Mouse (Mus musculus) liver, embryonic 13.5 days (tissue): ENCODE data around the gene Mmp23. TPM values are rescaled to one million over a fixed set of nuclear protein-coding genes. Genes with fewer than 3 reads are reported as not detected.
"Not testable (repeated sequence)": the region's sequence is repeated elsewhere in the genome, so short reads cannot be mapped to it uniquely, and the experiment has no call there.

ENCODE experiments used
- ATAC-seq: fragments of 200-750 bp; cut with Nextera tagmentation; 2 replicates; pipeline ENCODE4 v1.8.0; 2017; ENCODE audit warnings: low read depth, mild to moderate bottlenecking, moderate number of reproducible peaks, moderate library complexity
- DNase-seq: peaks from one replicate; pipeline ENCODE4 v3.0.0; 2022
- H3K27ac ChIP-seq: fragments of 300-500 bp; sonication (generic); 2 replicates; pipeline ENCODE4 v1.5.1; 2015; ENCODE audit warnings: moderate library complexity, mild to moderate bottlenecking, inconsistent platforms
- H3K27me3 ChIP-seq: fragments of 300-500 bp; sonication (generic); 2 replicates; pipeline ENCODE4 v1.6.1; 2015; ENCODE audit warnings: mild to moderate bottlenecking, inconsistent platforms
- H3K36me3 ChIP-seq: fragments of 300-500 bp; sonication (generic); 2 replicates; pipeline ENCODE4 v1.6.1; 2015; ENCODE audit warnings: mild to moderate bottlenecking, inconsistent platforms
- H3K4me1 ChIP-seq: fragments of 300-500 bp; sonication (generic); replicated peaks from 2 replicates; pipeline ENCODE4 v1.6.1; 2015; ENCODE audit warnings: inconsistent platforms
- H3K4me2 ChIP-seq: fragments of 300-500 bp; sonication (generic); 2 replicates; pipeline ENCODE4 v1.6.1; 2015; ENCODE audit warnings: inconsistent platforms, mild to moderate bottlenecking, moderate library complexity
- H3K4me3 ChIP-seq: fragments of 300-500 bp; sonication (generic); replicated peaks from 2 replicates; pipeline ENCODE4 v1.5.1; 2015; ENCODE audit warnings: mild to moderate bottlenecking, inconsistent platforms
- H3K9ac ChIP-seq: fragments of 300-500 bp; sonication (generic); 2 replicates; pipeline ENCODE4 v1.6.1; 2015; ENCODE audit warnings: mild to moderate bottlenecking, inconsistent platforms
- H3K9me3 ChIP-seq: fragments of 300-500 bp; sonication (generic); replicated peaks from 2 replicates; pipeline ENCODE4 v1.6.1; 2016; ENCODE audit warnings: inconsistent platforms
- WGBS: fragments of 180-500 bp; shearing (Covaris S2); methylation state at CpG from one replicate; pipeline ENCODE4 v1.1.7; 2015; ENCODE audit not compliant: insufficient replicate concordance; 5-methylcytosine and 5-hydroxymethylcytosine counted together
- polyA plus RNA-seq: library from polyadenylated mRNA; unstranded; fragments of >200 nt; fragmentation: Nextera tagmentation; extraction: Ambion mirVana; gene quantifications from 2 replicates; pipeline ENCODE4 v1.2.1, GENCODE M21; 2015

The Mmp23 gene
- polyA plus RNA-seq, 1 experiment from 2014 or later = 6.0 TPM

DNA sequence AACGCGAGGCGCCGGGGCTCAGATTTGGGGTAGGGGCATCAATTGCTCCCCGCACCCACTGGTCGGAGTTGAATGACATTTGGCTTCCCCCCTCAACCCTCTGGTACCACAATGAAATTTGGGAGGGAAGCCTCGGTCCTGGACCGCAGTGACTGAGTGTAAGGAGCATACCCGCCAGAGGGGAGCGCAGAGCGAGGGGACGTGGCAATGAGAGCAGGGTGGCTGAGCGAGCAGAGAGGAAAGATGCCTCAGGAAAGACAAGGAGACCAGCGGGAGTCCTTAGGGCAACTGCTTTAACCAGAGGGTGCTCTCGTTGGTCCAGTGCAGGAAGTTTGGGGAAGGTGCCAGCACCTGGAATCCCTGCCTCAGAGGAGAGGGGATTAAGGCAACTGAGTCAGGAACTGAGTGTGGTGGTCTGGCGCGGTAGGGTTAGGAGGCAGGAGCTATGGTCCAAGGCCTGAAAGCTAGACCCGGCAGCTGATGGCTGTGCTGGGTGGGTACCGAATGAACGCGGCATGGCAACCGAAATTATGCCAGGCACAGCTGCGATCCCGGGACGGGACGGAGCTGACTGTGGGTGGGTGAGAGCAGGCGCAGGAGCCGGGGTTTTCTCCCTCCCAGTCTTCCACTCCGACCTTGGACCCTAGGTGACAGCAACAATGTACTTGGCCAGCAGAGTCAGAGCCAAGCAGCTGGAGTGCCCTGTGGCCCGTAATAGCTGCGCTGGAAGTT is 433 bp upstream of the Mmp23 start:
- Histone ChIP-seq H3K27me3 (peaks cover 61% of the 10 kb centered on the region), H3K9ac (no peak overlapping the region; the same call in 1 of the 2 replicates), H3K4me1 (peaks cover 35% of the 10 kb centered on the region), H3K36me3 (peaks cover 29% of the 10 kb centered on the region), H3K4me2 (peak overlapping the region; percentile 69), H3K9me3 (no peaks in the 10 kb centered on the region), H3K4me3 (peak overlapping the region; percentile 47), H3K27ac (no peak overlapping the region)
- 5% methylated on average over 31 of the region's 31 CpGs for WGBS
- ATAC-seq (no peak), DNase-seq (no peak)

DNA sequence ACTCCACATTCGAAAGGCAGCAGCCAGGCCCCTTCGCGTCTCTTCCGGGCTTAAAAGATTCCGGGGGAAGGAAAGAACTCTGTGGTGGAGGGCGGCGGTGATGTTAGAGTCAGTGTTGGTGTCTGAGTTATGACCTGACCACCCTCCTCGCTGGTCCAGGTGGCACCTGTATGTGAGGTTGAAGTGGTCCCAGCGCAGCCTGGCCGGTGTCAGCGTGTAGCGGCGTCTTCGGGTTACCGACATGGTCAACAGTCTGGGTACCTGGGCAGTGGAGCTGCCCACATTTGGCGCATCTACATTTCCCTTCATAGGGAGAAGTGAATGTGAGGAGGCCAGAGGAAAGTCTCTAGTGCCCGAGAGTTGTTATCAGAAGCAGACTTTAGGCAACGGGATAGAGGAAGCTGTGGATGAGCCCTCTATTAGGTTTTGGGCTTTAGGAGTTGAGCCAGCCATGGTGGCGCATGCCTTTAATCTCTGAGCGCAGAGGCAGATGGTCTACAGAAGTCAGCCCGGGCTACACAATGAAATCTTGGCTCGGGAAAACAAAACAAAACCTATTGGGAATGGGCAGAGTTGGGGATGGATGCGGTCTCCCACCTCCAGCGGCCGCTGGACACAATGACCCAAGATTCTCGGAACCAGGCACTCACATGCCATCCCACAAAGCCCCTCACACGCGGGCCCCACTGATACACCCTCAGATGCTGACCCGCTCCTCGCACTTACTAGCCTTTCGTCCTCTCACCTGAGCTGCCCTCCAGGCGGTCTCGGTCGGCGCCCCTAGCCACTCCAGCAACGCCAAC is 700 bp downstream of the Mmp23 start:
- DNase-seq (no peak), ATAC-seq (no peak)
- H3K27ac ChIP-seq = no peak overlapping the region
- peak overlapping the region; percentile 69 for H3K4me2 ChIP-seq
- peaks cover 61% of the 10 kb centered on the region for H3K27me3 ChIP-seq
- H3K4me3 ChIP-seq = peak overlapping the region; percentile 47
- no peaks in the 10 kb centered on the region for H3K9me3 ChIP-seq
- peak overlapping the region; percentile 29; the same call in 1 of the 2 replicates for H3K9ac ChIP-seq
- H3K36me3 ChIP-seq = peaks cover 40% of the 10 kb centered on the region
- WGBS = 25% methylated on average over 36 of the region's 36 CpGs
- peaks cover 35% of the 10 kb centered on the region for H3K4me1 ChIP-seq

DNA sequence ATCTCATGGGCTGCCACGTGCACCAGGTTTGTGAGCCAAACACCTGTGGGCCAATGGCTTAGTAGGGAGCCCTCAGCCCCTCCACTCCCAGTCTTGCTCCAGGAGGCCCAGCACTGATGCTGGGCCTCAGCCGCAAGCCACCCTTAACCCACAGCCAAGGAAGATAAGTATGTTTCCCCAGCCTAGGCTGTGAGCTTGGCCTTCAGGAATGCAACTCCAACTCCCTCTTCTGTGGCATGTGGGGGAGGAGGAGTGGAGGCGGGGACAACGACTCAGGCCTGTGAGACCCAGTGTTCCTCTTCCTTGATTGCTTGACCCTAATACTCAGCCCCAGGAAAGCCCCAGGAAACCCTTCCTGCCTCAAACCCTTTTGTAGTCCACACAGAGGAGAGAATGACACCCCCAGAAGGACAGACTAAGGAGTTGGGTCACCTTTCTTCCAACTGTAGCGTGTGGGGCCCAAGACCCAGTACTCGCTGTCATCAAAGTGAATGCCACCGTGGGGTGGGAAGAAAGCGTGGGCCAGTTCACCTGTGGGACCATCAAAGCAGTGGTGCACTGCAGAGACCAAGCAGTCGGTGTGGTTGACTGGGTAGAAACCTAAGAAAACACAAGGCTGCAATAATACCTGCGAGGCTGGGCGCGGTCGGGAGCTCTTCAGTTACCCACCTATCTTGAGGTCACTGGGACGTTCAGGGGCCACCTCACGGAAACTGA is 1.5 kb downstream of the Mmp23 start:
- H3K36me3 ChIP-seq = peaks cover 47% of the 10 kb centered on the region
- H3K9ac ChIP-seq = no peak overlapping the region
- H3K4me2 ChIP-seq = no peak overlapping the region
- H3K4me1 ChIP-seq = peaks cover 35% of the 10 kb centered on the region
- WGBS = 53% methylated on average over 15 of the region's 15 CpGs
- no peak for ATAC-seq
- H3K27me3 ChIP-seq = peaks cover 61% of the 10 kb centered on the region
- H3K27ac ChIP-seq = no peak overlapping the region
- no peak for DNase-seq
- H3K9me3 ChIP-seq = no peaks in the 10 kb centered on the region
- H3K4me3 ChIP-seq = no peak overlapping the region

DNA sequence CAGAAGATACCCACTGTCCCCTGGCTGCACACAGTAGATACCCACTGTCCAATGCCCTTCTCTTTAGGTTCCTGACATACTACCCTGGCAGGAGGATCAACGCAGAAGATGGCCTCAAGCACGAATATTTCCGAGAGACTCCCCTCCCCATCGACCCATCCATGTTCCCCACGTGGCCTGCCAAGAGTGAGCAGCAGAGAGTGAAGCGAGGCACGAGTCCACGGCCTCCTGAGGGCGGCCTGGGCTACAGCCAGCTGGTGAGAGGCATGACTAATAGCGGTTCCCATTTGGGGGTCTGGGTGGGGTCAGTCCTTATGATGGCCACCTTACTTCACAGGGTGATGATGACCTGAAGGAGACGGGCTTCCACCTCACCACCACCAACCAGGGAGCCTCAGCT is 3.8 kb downstream of the Mmp23 start:
- 83% methylated on average over 11 of the region's 11 CpGs for WGBS
- no peak for ATAC-seq
- Histone ChIP-seq H3K27ac (no peak overlapping the region), H3K9me3 (no peaks in the 10 kb centered on the region), H3K36me3 (peaks cover 62% of the 10 kb centered on the region), H3K9ac (no peak overlapping the region), H3K4me3 (no peak overlapping the region), H3K27me3 (peaks cover 41% of the 10 kb centered on the region), H3K4me2 (no peak overlapping the region), H3K4me1 (peaks cover 23% of the 10 kb centered on the region)
- no peak for DNase-seq

DNA sequence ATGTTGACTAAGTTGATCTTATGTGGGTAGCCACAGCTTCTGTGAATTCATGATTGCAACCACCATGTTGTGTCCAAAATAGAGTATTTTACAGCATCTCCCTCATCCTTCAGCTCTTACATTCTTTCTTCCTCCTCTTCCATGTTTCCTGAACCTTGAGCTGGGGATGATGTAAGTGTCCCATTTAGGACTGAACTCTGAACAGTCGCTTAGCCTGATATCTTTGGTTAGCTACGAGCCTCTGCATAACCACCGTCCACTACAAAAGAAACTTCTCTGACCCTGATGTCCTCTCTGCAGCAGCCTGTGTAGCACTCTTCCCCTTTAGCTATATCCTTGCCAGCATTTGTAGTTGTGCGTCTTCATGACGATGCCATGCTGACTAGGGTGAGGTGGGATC is 7.5 kb downstream of the Mmp23 start:
- DNase-seq (no peak), ATAC-seq (no peak)
- no peak overlapping the region for H3K4me2 ChIP-seq
- H3K4me1 ChIP-seq = no peaks in the 10 kb centered on the region
- WGBS = 86% methylated on average over 5 of the region's 5 CpGs
- H3K9me3 ChIP-seq = no peaks in the 10 kb centered on the region
- no peak overlapping the region for H3K27ac ChIP-seq
- H3K36me3 ChIP-seq = peaks cover 90% of the 10 kb centered on the region
- H3K4me3 ChIP-seq = no peak overlapping the region
- peaks cover 5% of the 10 kb centered on the region for H3K27me3 ChIP-seq
- H3K9ac ChIP-seq = no peak overlapping the region

DNA sequence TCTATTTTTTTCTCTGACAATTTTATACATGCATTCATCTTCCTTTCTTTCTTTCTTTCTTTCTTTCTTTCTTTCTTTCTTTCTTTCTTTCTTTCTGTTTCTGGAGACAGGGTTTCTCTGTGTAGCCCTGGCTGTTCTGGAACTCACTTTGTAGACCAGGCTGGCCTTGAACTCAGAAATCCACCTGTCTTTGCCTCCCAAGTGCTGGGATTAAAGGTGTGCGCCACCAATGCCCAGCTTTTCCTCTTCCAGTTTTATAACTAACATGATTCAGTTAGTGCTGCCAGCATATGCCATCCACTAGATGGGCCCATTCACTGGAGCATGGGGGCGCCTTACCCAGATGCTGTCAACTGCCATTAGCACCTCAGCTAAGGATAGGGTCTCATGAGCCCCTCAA is 7.9 kb downstream of the Mmp23 start, which contains the start of gene Gm10563:
TSS of gene Gm10563 (minus strand) at position 101 of the 400 bp plus-strand sequence.
- DNase-seq, H3K4me1 ChIP-seq, H3K4me3 ChIP-seq, H3K27me3 ChIP-seq, H3K4me2 ChIP-seq, H3K9ac ChIP-seq, H3K9me3 ChIP-seq, ATAC-seq, H3K27ac ChIP-seq: not testable (repeated sequence)
- WGBS = 79% methylated on average over 2 of the region's 2 CpGs
- H3K36me3 ChIP-seq = peaks cover 90% of the 10 kb centered on the region

DNA sequence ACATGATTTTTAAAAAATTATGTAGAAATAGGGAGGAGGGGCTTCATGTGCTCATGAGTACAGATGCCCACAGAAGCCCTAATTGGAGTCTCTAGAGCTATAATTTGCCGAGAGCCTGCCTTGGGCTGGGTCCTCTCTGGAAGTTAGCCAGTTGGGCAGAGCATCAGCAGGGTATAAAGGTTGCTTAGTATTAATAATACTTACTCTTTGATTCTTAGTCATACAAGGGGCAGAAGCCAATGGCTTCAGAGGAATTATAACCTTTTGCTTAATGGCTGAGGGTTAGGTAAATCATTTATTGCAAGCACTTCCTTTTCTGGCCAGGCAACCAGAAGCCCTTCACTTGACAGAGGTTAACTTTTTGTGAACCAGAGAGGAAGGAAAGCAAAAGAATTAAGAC is 9.7 kb downstream of the Mmp23 start:
- Histone ChIP-seq H3K9ac (no peak overlapping the region), H3K27me3 (no peaks in the 10 kb centered on the region), H3K4me2 (no peak overlapping the region), H3K4me3 (no peak overlapping the region), H3K4me1 (no peaks in the 10 kb centered on the region), H3K36me3 (peaks cover 86% of the 10 kb centered on the region), H3K27ac (no peak overlapping the region), H3K9me3 (no peaks in the 10 kb centered on the region)
- 95% methylated on average over 1 of the region's 1 CpGs for WGBS
- no peak for DNase-seq
- ATAC-seq = no peak

DNA sequence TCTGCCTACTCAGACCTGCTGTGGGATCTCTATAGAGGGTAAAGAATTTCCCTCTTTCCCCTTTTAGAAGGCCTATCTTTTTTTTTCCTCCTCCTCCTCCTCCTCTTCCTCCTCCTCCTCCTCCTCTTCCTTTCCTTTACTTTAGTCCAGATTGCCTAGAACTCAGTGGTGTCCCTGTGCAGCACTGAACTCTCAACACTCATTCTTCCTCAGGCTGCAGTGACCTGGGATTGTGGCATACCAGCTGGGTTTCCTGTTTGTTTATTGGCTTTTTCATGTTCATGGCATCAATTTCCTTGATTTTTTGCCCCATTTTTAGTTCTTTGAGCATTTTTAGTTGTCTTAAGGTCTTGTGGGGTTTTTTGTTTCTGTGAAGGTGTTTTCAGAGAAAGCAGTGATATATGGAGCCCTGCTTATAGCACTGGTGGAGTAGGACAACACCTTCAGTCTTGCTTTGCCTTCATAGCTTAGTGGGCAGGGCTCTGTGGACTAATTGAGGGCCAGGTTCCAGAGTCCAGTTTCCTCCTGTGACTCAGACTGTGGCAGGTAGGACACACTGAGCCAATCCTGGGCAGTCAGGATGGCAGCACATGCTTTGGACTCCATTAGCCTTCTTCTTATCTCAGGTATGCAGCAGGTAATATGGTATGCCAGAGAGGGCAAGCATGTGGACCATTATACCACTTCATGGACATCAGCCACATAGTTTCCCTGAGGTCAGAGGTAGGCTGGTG is 17.3 kb downstream of the Mmp23 start:
- peaks cover 88% of the 10 kb centered on the region for H3K36me3 ChIP-seq

DNA sequence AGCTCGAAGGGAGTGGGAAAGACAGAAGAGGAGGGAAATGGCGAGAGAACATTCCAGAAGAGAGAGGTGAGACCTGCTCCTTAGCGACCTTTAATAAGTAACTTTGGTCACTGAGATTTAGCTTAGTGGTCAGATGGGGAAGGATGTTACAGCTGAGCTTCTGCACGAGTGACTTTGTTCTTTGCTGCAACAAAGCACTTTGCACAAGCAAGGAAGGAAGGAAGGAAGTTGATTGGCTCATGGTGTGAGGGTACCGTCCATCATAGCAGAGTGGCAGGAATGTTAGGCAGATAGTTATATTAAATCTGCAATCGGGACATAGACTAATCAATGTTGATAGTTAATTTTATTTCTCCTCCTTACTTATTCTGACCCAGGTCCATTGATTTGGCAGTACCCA is 22.9 kb downstream of the Mmp23 start:
- Histone ChIP-seq H3K4me2 (no peak overlapping the region), H3K9ac (no peak overlapping the region), H3K4me1 (peaks cover 9% of the 10 kb centered on the region), H3K4me3 (no peak overlapping the region), H3K27me3 (no peaks in the 10 kb centered on the region), H3K9me3 (no peaks in the 10 kb centered on the region), H3K27ac (no peak overlapping the region), H3K36me3 (peaks cover 76% of the 10 kb centered on the region)
- 68% methylated on average over 6 of the region's 6 CpGs for WGBS
- DNase-seq = no peak
- no peak for ATAC-seq

More for the DNA sequence above, 17.3 kb downstream of the Mmp23 start:
- no peak for DNase-seq
- no peak overlapping the region for H3K4me3 ChIP-seq
- no peak overlapping the region for H3K9ac ChIP-seq
- no peaks in the 10 kb centered on the region for H3K27me3 ChIP-seq
- no peaks in the 10 kb centered on the region for H3K9me3 ChIP-seq
- no peaks in the 10 kb centered on the region for H3K4me1 ChIP-seq
- H3K27ac ChIP-seq = no peak overlapping the region
- no peak for ATAC-seq
- no peak overlapping the region for H3K4me2 ChIP-seq

DNA sequence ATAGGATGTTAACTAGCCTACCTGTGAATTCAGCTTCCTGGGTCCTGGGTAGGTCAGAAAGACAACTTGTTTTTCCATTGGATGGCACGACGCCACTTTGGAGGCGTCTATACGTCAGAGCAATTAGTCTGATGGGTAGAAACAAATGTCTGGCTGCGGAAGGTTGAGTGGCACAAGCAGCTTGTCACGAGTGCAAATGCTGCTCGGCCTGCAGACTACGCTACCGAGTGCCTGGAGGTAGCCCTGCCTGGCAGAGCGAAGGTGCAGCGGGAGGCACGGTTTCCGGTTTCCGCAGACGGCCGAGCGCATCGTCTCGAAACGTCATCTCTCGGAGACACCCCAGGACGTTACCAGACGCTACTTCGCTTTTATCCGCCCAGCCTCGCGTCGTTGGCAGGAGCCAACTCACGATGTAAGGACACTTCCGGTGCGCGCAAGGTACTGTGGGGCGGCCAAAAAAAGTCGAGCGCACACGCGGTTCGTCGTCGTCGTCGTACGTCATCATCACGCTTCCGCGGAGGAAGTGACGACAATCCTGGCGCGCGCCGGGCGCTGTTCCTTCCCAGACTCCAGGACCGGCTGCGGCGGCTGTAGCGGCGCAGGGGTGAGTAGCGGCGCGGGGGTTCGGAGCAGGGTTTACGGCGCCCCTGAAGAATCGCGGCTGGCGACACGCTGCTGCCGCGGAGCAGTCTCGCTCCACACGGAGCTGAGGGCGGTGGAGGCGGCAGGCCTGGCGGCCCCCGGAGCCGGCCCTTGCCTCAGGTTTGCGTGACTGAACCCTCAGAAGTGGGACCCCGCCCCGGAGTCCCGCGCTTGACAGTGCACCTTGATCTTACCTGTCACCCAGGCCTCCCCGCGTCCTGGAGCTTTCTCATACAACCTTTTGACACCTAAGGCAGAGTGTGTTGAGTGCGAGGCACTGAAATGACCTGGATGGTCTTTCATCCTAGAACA is 28.6 kb downstream of the Mmp23 start, which contains the start of gene Cdk11b:
TSS of gene Cdk11b (plus strand) at position 517 of the 954 bp plus-strand sequence.
- Histone ChIP-seq H3K9me3 (no peaks in the 10 kb centered on the region), H3K27me3 (no peaks in the 10 kb centered on the region), H3K4me3 (peak within 1 kb of the TSS; percentile 89), H3K4me1 (peaks cover 22% of the 10 kb centered on the region), H3K9ac (peak within 1 kb of the TSS; percentile 90), H3K27ac (peak within 1 kb of the TSS; percentile 95), H3K4me2 (peak within 1 kb of the TSS; percentile 84), H3K36me3 (peaks cover 53% of the 10 kb centered on the region)
- peak; percentile 100 for ATAC-seq
- under 1% methylated on average over 84 of the region's 84 CpGs for WGBS
- peak; percentile 94 for DNase-seq
